Mouse (Mus musculus) CH12.LX (cell line): ENCODE results near the gene Zmat5. TPM values are rescaled to one million over a fixed set of nuclear protein-coding genes. Genes with fewer than 3 reads are reported as not detected.

Experiments used
- DNase-seq: peaks from one replicate; pipeline ENCODE4 v3.0.0-alpha.2; 2013; ENCODE audit errors: extremely low read depth
- H3K27ac ChIP-seq: 2 replicates; pipeline ENCODE4 v1.5.1; 2012; ENCODE audit warnings: low read depth, mild to moderate bottlenecking, control low read depth, moderate library complexity; ENCODE audit not compliant: insufficient read depth
- H3K27me3 ChIP-seq: replicated peaks from 2 replicates; pipeline ENCODE3; 2012; ENCODE audit warnings: inconsistent platforms
- H3K36me3 ChIP-seq, 2 experiments: replicated peaks in 1 of 2; 2 replicates each; pipeline versions ENCODE3 to v1.6.1; 2012; ENCODE audit warnings: inconsistent platforms in 1 of 2, low read length in 1 of 2, mild to moderate bottlenecking in 1 of 2, mixed read lengths in 1 of 2, moderate library complexity in 1 of 2; ENCODE audit not compliant: control insufficient read depth in 1 of 2, insufficient read depth in 1 of 2
- H3K4me1 ChIP-seq, 2 experiments: 2 replicates each; pipeline ENCODE4 v1.6.1; 2012; ENCODE audit warnings: inconsistent platforms in 1 of 2, moderate library complexity in 1 of 2; ENCODE audit not compliant: insufficient read depth in 2 of 2, control insufficient read depth in 1 of 2
- H3K4me2 ChIP-seq: 2 replicates; pipeline ENCODE4 v1.6.1; 2012; ENCODE audit warnings: low read depth, mild to moderate bottlenecking, control low read depth; ENCODE audit not compliant: poor library complexity, insufficient read depth, severe bottlenecking
- H3K4me3 ChIP-seq, 3 experiments: fragments of 150-350 bp in 1 of 3; sonication (generic) in 1 of 3; replicated peaks in 1 of 3; 2 replicates each; pipeline versions ENCODE3 to v1.5.1; 2011 to 2012; ENCODE audit warnings: low read depth in 2 of 3, low read length in 2 of 3, mild to moderate bottlenecking in 2 of 3, moderate library complexity in 2 of 3, control low read depth in 1 of 3, improper control_type of control experiment in 1 of 3, inconsistent platforms in 1 of 3, mixed read lengths in 1 of 3; ENCODE audit not compliant: poor library complexity in 1 of 3
- H3K79me2 ChIP-seq: replicated peaks from 2 replicates; pipeline ENCODE4 v1.6.1; 2012; ENCODE audit warnings: mild to moderate bottlenecking, moderate library complexity; ENCODE audit not compliant: control insufficient read depth, poor library complexity, insufficient read depth, severe bottlenecking; ENCODE audit errors: extremely low read depth
- H3K9ac ChIP-seq: 2 replicates; pipeline ENCODE4 v1.6.1; 2012; ENCODE audit warnings: low read depth, mild to moderate bottlenecking, control low read depth, moderate library complexity; ENCODE audit not compliant: insufficient read depth
- H3K9me3 ChIP-seq: replicated peaks from 2 replicates; pipeline ENCODE3; 2012; ENCODE audit warnings: low read length, inconsistent platforms, mixed read lengths
- CHD2 ChIP-seq: IDR thresholded peaks from 2 replicates; pipeline ENCODE4 v1.6.1; 2011; ENCODE audit warnings: low read length, improper control_type of control experiment
- ELF1 ChIP-seq: IDR thresholded peaks from 2 replicates; pipeline ENCODE4 v1.6.1; 2014; ENCODE audit warnings: low read depth, mild to moderate bottlenecking, inconsistent platforms, low read length, improper control_type of control experiment
- EP300 ChIP-seq: IDR thresholded peaks from 2 replicates; pipeline ENCODE4 v1.6.1; 2011; ENCODE audit warnings: low read length, improper control_type of control experiment
- JUN ChIP-seq: IDR thresholded peaks from 2 replicates; pipeline ENCODE4 v1.6.1; 2011; ENCODE audit warnings: low read depth, mild to moderate bottlenecking, low read length, improper control_type of control experiment, moderate library complexity; ENCODE audit not compliant: insufficient read depth
- JUND ChIP-seq: conservative IDR thresholded peaks from 2 replicates; pipeline ENCODE4 v1.6.1; 2011; ENCODE audit warnings: low read depth, low read length, improper control_type of control experiment
- MAFK ChIP-seq: IDR thresholded peaks from 2 replicates; pipeline ENCODE4 v1.6.1; 2011; ENCODE audit warnings: low read length, improper control_type of control experiment; ENCODE audit not compliant: insufficient replicate concordance
- MAX ChIP-seq: IDR thresholded peaks from 2 replicates; pipeline ENCODE4 v1.6.1; 2011; ENCODE audit warnings: low read length, improper control_type of control experiment
- MXI1 ChIP-seq: IDR thresholded peaks from 2 replicates; pipeline ENCODE4 v1.6.1; 2011; ENCODE audit warnings: mild to moderate bottlenecking, low read depth, low read length, improper control_type of control experiment
- NELFE ChIP-seq: IDR thresholded peaks from 2 replicates; pipeline ENCODE4 v1.6.1; 2011; ENCODE audit warnings: low read depth, low read length, improper control_type of control experiment
- NRF1 ChIP-seq: IDR thresholded peaks from 2 replicates; pipeline ENCODE4 v1.6.1; 2014; ENCODE audit warnings: low read depth, mild to moderate bottlenecking, inconsistent platforms, low read length, improper control_type of control experiment, moderate library complexity
- POLR2A ChIP-seq: IDR thresholded peaks from 2 replicates; pipeline ENCODE4 v1.6.1; 2011; ENCODE audit warnings: low read depth, mild to moderate bottlenecking, improper control_type of control experiment, low read length
- SMC3 ChIP-seq: IDR thresholded peaks from 2 replicates; pipeline ENCODE4 v1.6.1; 2011; ENCODE audit warnings: low read depth, low read length, improper control_type of control experiment
- UBTF ChIP-seq: IDR thresholded peaks from 2 replicates; pipeline ENCODE4 v1.6.1; 2012; ENCODE audit warnings: low read depth, mild to moderate bottlenecking, inconsistent platforms, low read length, improper control_type of control experiment, moderate library complexity
- USF1 ChIP-seq: IDR thresholded peaks from 2 replicates; pipeline ENCODE4 v1.6.1; 2014; ENCODE audit warnings: low read depth, mild to moderate bottlenecking, inconsistent platforms, low read length, improper control_type of control experiment
- USF2 ChIP-seq: conservative IDR thresholded peaks from 2 replicates; pipeline ENCODE4 v1.6.1; 2011; ENCODE audit warnings: low read depth, low read length, improper control_type of control experiment
- ZKSCAN1 ChIP-seq: IDR thresholded peaks from 2 replicates; pipeline ENCODE4 v1.6.1; 2012; ENCODE audit warnings: low read depth, inconsistent platforms, low read length, improper control_type of control experiment, borderline replicate concordance
- ZMIZ1 ChIP-seq: IDR thresholded peaks from 2 replicates; pipeline ENCODE4 v1.6.1; 2012; ENCODE audit warnings: low read depth, mild to moderate bottlenecking, inconsistent platforms, low read length, improper control_type of control experiment
- ZNF384 ChIP-seq: IDR thresholded peaks from 2 replicates; pipeline ENCODE4 v1.6.1; 2012; ENCODE audit warnings: low read depth, low read length, improper control_type of control experiment, inconsistent platforms
- dilution Hi-C: fragments of 300-500 bp; cut with MboI; formaldehyde crosslinking; loops from 2 replicates; pipeline ENCODE4 v1.14.3; 2020; ENCODE audit warnings: low sequenced_read_pairs; ENCODE audit not compliant: extremely low pct_unique_long_range_greater_than_20kb, extremely low pct_ligation_motif_present
- in situ Hi-C: fragments of 300-500 bp; cut with MboI; formaldehyde crosslinking; loops from 3 replicates; pipeline ENCODE4 v1.14.3; 2019; ENCODE audit warnings: low sequenced_read_pairs, low pct_ligation_motif_present, low pct_unique_long_range_greater_than_20kb, mixed read lengths
- polyA plus RNA-seq: library from polyadenylated mRNA; unstranded; fragments of >175 nt; gene quantifications from 2 replicates; pipeline ENCODE4 v1.2.1, GENCODE M21; 2012; ENCODE audit warnings: low read depth; ENCODE audit not compliant: insufficient read length
- total RNA-seq, 2 experiments: library from RNA; depleted of rRNA; stranded (reverse); fragments of 300-350 nt in 1 of 2; fragments of >200 nt in 1 of 2; gene quantifications; 2 replicates each; pipeline ENCODE4 v1.2.3; 2012 to 2014

Zmat5 gene
- total and polyA plus RNA-seq, 3 experiments = 35.9 to 75.2 (median 51.4) TPM

- H3K27me3 ChIP-seq = no peaks in the 10 kb centered on the region
- no peak overlapping the region for H3K27ac ChIP-seq
- H3K9ac ChIP-seq = no peak overlapping the region
- H3K4me1 ChIP-seq = peaks cover 0 to 13% of the 10 kb centered on the region in 2 experiments; a peak in 2 of 4 replicates
- DNase-seq = no peak
- no peaks in the 10 kb centered on the region for H3K9me3 ChIP-seq
- in situ Hi-C loops (no loop called here), dilution Hi-C loops (no loop called here)
- TF ChIP-seq NRF1 (no peak), USF1 (no peak), ZMIZ1 (no peak), SMC3 (no peak), JUND (no peak), ZNF384 (no peak), MXI1 (no peak), ELF1 (no peak), UBTF (no peak), JUN (no peak), EP300 (no peak)
- H3K79me2 ChIP-seq = no peaks in the 10 kb centered on the region
- no peak overlapping the region for H3K4me3 ChIP-seq
- H3K4me2 ChIP-seq = no peak overlapping the region
- peaks cover 44 to 81% of the 10 kb centered on the region in 2 experiments for H3K36me3 ChIP-seq
Observed at GRCm38 (mm10) chr11:4730096-4730495, 25.6 kb downstream of the Zmat5 start.

- no peak for DNase-seq
- H3K36me3 ChIP-seq = peaks cover 37 to 79% of the 10 kb centered on the region in 2 experiments
- H3K27ac ChIP-seq = no peak overlapping the region
- H3K4me2 ChIP-seq = no peak overlapping the region
- no peak overlapping the region for H3K4me3 ChIP-seq
- H3K79me2 ChIP-seq = no peaks in the 10 kb centered on the region
- TF ChIP-seq ZKSCAN1 (no peak), JUN (no peak), SMC3 (no peak), CHD2 (no peak), MAFK (no peak), ZMIZ1 (no peak), POLR2A (no peak)
- dilution Hi-C loops (no loop called here), in situ Hi-C loops (no loop called here)
- H3K27me3 ChIP-seq = no peaks in the 10 kb centered on the region
- no peak overlapping the region for H3K9ac ChIP-seq
- H3K4me1 ChIP-seq = peaks cover 5 to 21% of the 10 kb centered on the region in 2 experiments
- no peaks in the 10 kb centered on the region for H3K9me3 ChIP-seq
Observed at GRCm38 (mm10) chr11:4730913-4731312, 26.4 kb downstream of the Zmat5 start.

DNA sequence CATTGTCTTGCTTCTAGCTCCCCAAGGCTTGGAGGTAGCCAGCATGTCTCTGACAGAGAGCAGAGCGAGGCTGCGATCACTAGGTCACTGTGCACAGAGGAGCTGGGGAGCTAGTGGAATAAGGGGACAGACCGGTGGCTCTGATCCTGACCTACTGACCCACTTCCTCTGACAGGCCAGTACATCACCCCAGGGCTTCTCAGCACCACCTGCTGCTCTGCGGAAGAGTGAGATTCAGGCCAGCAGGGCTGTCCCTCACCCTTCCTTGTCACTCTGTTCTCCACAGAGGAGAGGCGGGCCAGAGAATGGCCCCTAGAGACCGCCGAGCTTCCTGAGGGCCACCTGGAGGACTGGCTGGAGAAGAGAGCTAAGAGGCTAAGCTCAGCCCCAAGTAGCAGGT is 27.3 kb downstream of the Zmat5 start:
- H3K36me3 ChIP-seq = peaks cover 33 to 73% of the 10 kb centered on the region in 2 experiments
- no peaks in the 10 kb centered on the region for H3K9me3 ChIP-seq
- TF ChIP-seq MXI1 (no peak), USF2 (no peak), MAFK (no peak), MAX (no peak), NELFE (no peak)
- no peak overlapping the region for H3K4me3 ChIP-seq
- H3K4me1 ChIP-seq = peaks cover 8 to 28% of the 10 kb centered on the region in 2 experiments
- DNase-seq = no peak
- dilution Hi-C loops (no loop called here), in situ Hi-C loops (no loop called here)
- no peak overlapping the region for H3K4me2 ChIP-seq
- no peaks in the 10 kb centered on the region for H3K27me3 ChIP-seq
- no peaks in the 10 kb centered on the region for H3K79me2 ChIP-seq
- H3K9ac ChIP-seq = no peak overlapping the region
- no peak overlapping the region for H3K27ac ChIP-seq
